Mouse (Mus musculus) liver, adult 2 months (tissue): ENCODE measurements at regions not wholly inside any gene's neighbourhood (a gene's known extent, or its start where the extent isn't known, plus 50 kb on each side); places are given as distances from the start of the nearest gene placed in this dataset.

Source experiments
- DNase-seq: peaks from one replicate; pipeline ENCODE4 v3.0.0-alpha.2; 2011; ENCODE audit warnings: low read depth, low spot score; ENCODE audit errors: extremely low read depth
- H3K27ac ChIP-seq: fragments of 200-500 bp; replicated peaks from 2 replicates; pipeline ENCODE4 v1.5.1; 2012; ENCODE audit warnings: low read depth, mild to moderate bottlenecking, control low read depth, inconsistent platforms, low read length; ENCODE audit not compliant: insufficient read depth
- H3K27me3 ChIP-seq: fragments of 200-500 bp; 2 replicates; pipeline ENCODE4 v1.6.1; 2012; ENCODE audit warnings: mild to moderate bottlenecking, moderate library complexity, low read length, inconsistent platforms; ENCODE audit not compliant: control insufficient read depth, insufficient read depth
- H3K36me3 ChIP-seq: fragments of 200-500 bp; 2 replicates; pipeline ENCODE4 v1.6.1; 2012; ENCODE audit warnings: low read length, inconsistent platforms; ENCODE audit not compliant: control insufficient read depth, insufficient read depth
- H3K4me1 ChIP-seq: fragments of 200-500 bp; 2 replicates; pipeline ENCODE4 v1.6.1; 2011; ENCODE audit warnings: low read length; ENCODE audit not compliant: control insufficient read depth, insufficient read depth
- H3K4me3 ChIP-seq: fragments of 200-500 bp; 2 replicates; pipeline ENCODE4 v1.5.1; 2011; ENCODE audit warnings: low read depth, mild to moderate bottlenecking, control low read depth, low read length, moderate library complexity; ENCODE audit not compliant: insufficient read depth
- H3K79me2 ChIP-seq: fragments of 200-500 bp; 2 replicates; pipeline ENCODE4 v1.6.1; 2012; ENCODE audit warnings: inconsistent platforms, mild to moderate bottlenecking, low read length, moderate library complexity; ENCODE audit not compliant: control insufficient read depth, insufficient read depth
- H3K9ac ChIP-seq: fragments of 200-500 bp; 2 replicates; pipeline ENCODE4 v1.6.1; 2012; ENCODE audit warnings: low read depth, mild to moderate bottlenecking, control low read depth, inconsistent platforms, low read length
- CTCF ChIP-seq: fragments of 200-500 bp; IDR thresholded peaks from 2 replicates; pipeline ENCODE4 v1.5.1; 2011; ENCODE audit warnings: low read depth, low read length, control low read depth
- POLR2A ChIP-seq: fragments of 200-500 bp; IDR thresholded peaks from 2 replicates; pipeline ENCODE4 v1.6.1; 2011; ENCODE audit warnings: low read length, control low read depth; ENCODE audit not compliant: insufficient read depth; ENCODE audit errors: extremely low read depth
- WGBS: fragments of 180-500 bp; shearing (Covaris S2); methylation state at CpG from one replicate; pipeline ENCODE4 v1.1.7; 2018; 5-methylcytosine and 5-hydroxymethylcytosine counted together

DNA sequence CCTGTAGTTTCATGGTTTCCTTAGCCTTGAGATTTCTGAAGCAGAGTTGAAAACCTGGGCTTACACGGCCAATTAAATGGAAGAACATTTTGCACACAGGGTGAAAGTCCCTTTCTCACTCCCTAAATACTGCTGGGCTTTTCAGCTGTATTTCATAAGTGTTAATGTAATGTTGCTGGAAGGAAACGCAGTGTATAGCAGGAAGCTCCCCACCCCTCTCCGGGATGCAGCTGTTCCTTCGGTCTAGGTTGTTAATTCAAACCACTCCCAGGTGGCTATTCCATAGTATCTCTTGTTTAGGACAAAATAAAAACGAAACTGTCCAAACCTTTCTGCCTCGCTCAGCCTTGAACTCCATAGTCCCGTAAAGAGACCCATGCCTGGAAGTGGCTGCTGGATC is 269.4 kb upstream of the Habp2 start:
- DNase-seq = no peak
- H3K4me1 ChIP-seq = no peaks in the 10 kb centered on the region
- no peak overlapping the region for H3K9ac ChIP-seq
- WGBS = 70% methylated on average over 7 of the region's 7 CpGs
- H3K79me2 ChIP-seq = no peaks in the 10 kb centered on the region
- no peaks in the 10 kb centered on the region for H3K36me3 ChIP-seq
- H3K27me3 ChIP-seq = no peaks in the 10 kb centered on the region; the same call in 1 of the 2 replicates
- H3K27ac ChIP-seq = no peak overlapping the region
- H3K4me3 ChIP-seq = no peak overlapping the region
- TF ChIP-seq POLR2A (no peak), CTCF (no peak)

DNA sequence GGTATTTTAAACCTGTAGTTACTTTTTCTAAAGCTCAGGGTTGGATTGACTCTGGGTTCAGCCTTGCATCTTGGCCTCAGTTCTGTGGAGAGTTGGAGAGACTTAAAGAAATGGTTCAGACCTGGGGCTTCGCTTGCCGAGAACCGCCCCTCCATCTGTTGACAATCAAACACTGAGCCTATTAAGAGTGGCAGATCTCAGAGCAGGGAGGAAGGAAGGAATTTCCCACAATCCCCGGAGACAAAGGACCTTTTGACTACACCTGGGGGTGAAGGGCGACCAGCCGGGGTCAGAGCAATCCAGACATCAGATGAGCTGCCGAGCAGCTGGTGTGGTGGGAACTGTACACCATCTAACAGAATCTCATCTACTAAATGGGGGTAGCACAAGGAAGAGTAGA is 267.8 kb upstream of the Habp2 start:
- no peaks in the 10 kb centered on the region; the same call in 1 of the 2 replicates for H3K27me3 ChIP-seq

DNA sequence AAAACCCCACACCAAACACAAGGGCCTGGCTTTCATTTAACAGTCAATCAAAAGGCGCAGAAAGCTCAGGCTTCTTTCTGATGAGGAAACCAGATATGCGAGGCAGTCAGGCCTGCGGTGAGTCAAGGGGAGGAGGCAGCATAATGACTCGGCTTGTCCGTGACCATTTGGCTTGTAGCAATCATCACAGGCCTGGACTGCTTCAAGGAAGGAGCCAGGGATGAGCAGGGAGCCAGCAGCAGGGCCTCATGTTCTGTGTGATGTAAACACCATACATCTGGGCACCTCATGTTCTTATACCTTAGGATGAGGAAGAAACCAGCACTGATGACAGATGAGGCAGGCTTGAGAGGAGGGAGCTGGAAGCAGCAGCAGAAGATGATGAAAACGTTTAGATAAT is 264.6 kb upstream of the Habp2 start:
- H3K79me2 ChIP-seq = no peaks in the 10 kb centered on the region
- TF ChIP-seq POLR2A = no peak

More for the DNA sequence above, 267.8 kb upstream of the Habp2 start:
- no peaks in the 10 kb centered on the region for H3K4me1 ChIP-seq
- no peak for DNase-seq
- TF ChIP-seq POLR2A = no peak
- no peak for TF ChIP-seq CTCF
- WGBS = 59% methylated on average over 7 of the region's 7 CpGs
- H3K79me2 ChIP-seq = no peaks in the 10 kb centered on the region
- no peak overlapping the region for H3K4me3 ChIP-seq
- no peaks in the 10 kb centered on the region for H3K36me3 ChIP-seq
- H3K9ac ChIP-seq = no peak overlapping the region
- no peak overlapping the region for H3K27ac ChIP-seq

DNA sequence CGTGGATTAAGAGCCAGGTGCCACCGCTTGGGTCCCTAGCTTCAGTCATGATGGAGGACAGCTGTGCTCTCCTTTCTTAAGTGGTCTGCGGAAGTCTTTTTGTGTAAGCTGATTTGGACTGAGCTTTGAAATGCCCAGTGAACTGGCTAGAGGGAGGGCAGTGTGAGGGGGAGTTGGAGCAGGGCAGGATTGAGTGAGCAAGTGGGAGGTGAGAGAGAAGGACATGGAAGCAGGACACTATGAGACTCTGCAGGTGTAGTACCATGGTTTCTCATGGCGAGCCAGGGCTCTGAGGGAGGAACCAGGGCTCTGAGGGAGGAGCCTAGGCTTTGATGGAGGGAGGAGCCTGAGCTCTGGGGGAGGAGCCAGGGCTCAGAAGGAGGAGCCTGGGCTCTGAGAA is 262.3 kb upstream of the Habp2 start:
- Histone ChIP-seq H3K36me3 (no peaks in the 10 kb centered on the region), H3K4me1 (no peaks in the 10 kb centered on the region), H3K9ac (no peak overlapping the region), H3K27me3 (no peaks in the 10 kb centered on the region), H3K4me3 (no peak overlapping the region), H3K27ac (no peak overlapping the region), H3K79me2 (no peaks in the 10 kb centered on the region)
- DNase-seq = no peak
- WGBS = 88% methylated on average over 4 of the region's 4 CpGs
- TF ChIP-seq POLR2A (no peak), CTCF (no peak)

More for the DNA sequence above, 264.6 kb upstream of the Habp2 start:
- no peak for DNase-seq
- no peak overlapping the region for H3K27ac ChIP-seq
- H3K9ac ChIP-seq = no peak overlapping the region
- no peaks in the 10 kb centered on the region for H3K4me1 ChIP-seq
- no peaks in the 10 kb centered on the region for H3K27me3 ChIP-seq
- 70% methylated on average over 6 of the region's 6 CpGs for WGBS
- no peaks in the 10 kb centered on the region for H3K36me3 ChIP-seq
- H3K4me3 ChIP-seq = no peak overlapping the region

DNA sequence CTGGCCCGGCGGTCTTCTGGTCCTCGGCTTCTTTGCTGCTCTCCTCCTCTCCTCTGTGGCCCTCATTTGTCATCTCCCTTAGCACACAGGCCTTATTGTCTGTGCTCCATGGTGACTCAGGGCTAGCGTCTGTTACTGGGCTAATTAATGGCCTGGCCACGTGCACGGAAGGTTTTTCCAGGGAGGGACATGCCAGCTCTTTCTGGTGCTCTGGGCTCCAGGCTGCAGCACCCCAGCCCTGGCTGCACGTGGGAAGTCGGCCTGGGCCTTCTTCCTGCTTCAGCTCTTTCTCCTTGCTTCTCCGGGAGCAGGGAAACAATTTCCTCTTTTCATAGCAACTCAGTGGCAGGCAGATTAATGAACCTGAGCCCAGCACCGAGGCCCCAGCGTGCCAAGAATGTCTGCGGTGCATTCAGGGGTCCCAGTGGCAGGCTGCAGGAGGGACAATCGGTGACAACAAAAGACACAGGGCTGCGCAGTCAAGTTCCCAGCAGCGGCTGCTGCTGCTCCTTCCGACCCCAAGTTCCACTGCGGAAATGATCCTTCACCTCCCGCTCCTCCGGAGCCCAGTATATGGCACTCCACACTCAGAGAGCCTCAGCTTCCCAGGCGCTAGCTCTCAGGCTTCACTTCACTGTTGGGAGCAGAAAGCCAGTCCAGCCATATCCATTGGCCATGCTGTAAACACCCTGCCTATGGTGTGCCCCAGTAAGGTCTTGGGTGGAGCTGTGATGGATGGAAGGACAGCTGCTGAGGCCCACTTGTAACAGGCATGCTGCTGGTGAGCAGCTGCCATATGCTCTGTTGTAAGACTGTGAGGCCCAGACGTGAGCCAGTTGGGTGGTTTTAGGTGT is 257.3 kb upstream of the Habp2 start:
- no peak overlapping the region for H3K9ac ChIP-seq
- 67% methylated on average over 21 of the region's 21 CpGs for WGBS
- no peak for DNase-seq

DNA sequence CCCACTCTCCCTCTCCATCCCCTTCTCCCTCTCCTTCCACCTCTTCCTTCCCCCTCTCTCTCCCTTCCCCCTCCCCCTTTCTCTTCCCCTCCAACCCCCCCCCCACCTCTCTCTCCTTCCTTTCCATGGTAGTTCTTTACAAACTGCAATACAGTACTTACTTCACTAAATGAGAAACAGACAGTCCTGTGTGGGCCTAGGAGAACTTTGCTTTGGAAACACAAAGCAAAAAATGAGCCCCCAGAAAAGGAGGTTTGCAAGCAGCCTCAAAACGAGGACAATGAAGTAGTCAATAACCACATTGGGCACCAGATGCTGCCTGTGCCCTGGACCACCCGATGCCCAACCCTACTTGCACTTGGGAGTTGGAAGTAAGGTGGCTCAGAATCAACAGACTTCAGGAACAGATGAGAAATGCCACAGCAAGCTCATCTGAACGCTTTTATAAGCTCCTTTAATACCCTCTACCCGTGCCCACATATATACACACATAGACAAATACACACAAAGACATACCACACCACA is 256.5 kb upstream of the Habp2 start:
- Histone ChIP-seq H3K4me3 (no peak overlapping the region), H3K36me3 (no peaks in the 10 kb centered on the region), H3K79me2 (no peaks in the 10 kb centered on the region), H3K4me1 (no peaks in the 10 kb centered on the region), H3K27me3 (no peaks in the 10 kb centered on the region; the same call in 1 of the 2 replicates), H3K27ac (no peak overlapping the region), H3K9ac (no peak overlapping the region)
- no peak for DNase-seq
- 78% methylated on average over 4 of the region's 4 CpGs for WGBS
- TF ChIP-seq POLR2A = no peak
- TF ChIP-seq CTCF = no peak

More for the DNA sequence above, 257.3 kb upstream of the Habp2 start:
- no peaks in the 10 kb centered on the region for H3K4me1 ChIP-seq
- H3K36me3 ChIP-seq = no peaks in the 10 kb centered on the region
- no peaks in the 10 kb centered on the region for H3K27me3 ChIP-seq
- H3K27ac ChIP-seq = no peak overlapping the region
- H3K4me3 ChIP-seq = no peak overlapping the region
- TF ChIP-seq POLR2A (no peak), CTCF (no peak)
- H3K79me2 ChIP-seq = no peaks in the 10 kb centered on the region
